Mouse (Mus musculus): ENCODE results near the gene Fgf11.
A peak's percentile ranks its signal among the peaks of the same experiment; 100 is the strongest.

The Fgf11 gene

GRCm38 (mm10) chr11:69818365-69818764 is 16.7 kb upstream of the Fgf11 start, which contains the start of gene Spem2:
Gene Spem2, minus strand, starts transcription at chr11:69818465.
- no peak for DNase-seq (ENCODE audit: low read depth in 2 of 2, low spot score in 2 of 2)

DNA sequence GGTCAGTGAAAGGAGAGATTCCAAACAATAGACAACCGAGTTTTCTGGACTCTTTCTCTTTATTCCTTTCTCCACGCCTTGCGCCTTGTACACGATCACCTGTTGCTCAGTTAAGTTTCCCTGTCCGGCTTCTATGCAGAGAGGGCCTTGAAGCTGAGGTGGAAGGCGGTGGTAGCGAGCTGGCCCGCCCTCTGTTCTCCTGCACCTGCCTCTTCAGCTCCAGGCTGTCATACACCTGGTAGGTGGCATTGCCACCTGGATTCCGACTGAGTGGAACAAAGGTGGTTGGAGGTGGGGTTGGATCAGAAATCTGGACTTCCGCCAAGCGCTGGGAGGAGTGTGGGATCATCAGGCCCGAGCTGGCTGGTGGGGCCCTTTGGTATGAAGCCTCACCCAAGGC is 14.9 kb upstream of the Fgf11 start:
- DNase-seq (ENCODE audit: low read depth in 2 of 2, low spot score in 2 of 2) = no peak

DNA sequence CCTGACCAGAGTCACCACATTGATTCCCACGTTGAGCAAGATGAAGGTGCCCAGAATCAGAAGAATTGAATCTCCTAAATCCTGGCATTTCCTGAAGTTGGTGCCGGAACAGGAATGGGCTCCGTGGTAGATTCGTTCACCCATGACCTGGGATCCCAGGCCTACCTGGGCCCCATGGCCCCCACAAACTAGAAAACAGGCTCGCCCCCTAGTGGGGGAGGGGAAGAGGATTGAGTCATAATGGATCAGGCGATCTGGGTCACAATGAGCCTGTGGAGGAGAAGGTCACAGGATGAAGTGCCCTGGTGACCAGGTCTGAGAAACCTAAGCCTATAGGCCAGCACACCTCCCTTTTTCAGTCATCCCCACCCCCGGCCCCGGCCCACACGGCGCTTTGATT is 13.5 kb upstream of the Fgf11 start, which contains the start of gene Gm39566:
Gene Gm39566, minus strand, starts transcription at position 144 of the 400 bp plus-strand sequence.
- DNase-seq (ENCODE audit: low read depth in 2 of 2, low spot score in 2 of 2) = no peak

DNA sequence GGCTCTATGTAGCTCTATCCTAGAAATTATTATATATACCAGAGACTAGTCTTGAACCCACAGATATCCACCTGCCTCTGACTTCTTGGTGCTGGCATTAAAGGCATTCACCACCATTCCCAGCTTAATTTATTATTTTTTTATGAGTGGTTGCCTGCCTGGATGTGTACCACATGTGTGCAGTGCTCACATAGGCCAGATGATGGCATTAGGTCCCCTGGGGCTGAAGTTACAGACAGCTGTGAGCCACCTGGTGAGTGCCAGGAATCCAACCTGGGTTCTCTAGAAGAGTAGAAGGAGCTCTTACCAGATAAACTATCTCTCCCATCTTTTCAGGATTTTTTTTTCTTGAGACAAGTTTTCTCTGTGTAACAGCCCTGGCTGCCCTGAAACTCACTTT is 8.6 kb upstream of the Fgf11 start:
- DNase-seq (ENCODE audit: low read depth in 2 of 2, low spot score in 2 of 2) = no peak

DNA sequence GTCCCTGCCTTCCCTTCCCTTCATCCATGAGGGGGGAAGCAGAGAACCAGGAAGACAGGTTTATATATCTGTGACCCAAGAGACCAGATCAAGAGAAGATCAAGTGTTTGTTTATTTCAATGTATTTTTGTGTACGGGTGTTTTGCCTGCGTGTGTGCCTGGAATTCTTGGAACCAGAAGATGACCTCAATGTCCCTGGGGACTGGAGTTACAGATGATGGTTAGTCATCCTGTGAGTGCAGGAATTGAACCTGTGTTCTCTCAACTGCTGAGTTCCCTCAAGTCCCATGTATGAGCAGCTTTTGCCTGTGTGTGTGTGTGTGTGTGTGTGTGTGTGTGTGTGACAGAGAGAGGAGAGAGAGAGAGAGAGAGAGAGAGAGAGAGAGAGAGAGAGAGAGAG is 6.0 kb upstream of the Fgf11 start:
- no peak for DNase-seq (ENCODE audit: low read depth in 2 of 2, low spot score in 2 of 2)

DNA sequence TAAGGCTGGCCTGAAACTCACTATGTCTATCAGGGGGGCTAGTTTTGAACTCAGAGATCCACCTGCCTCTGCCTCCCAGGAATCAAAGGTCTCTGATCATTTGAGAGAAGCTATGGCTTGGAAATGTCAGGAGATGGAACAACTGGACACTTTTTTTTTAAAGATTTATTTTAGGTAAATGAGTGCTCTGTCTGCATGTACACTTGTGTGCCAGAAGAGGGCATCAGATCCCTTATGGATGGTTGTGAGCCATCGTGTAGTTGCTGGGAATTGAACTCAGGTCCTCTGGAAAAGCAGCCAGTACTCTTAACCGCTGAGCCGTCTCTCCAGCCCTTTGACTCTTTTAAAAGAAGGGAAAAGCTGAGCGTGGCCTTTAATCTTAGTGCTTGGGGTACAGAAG is 4.7 kb upstream of the Fgf11 start:
- no peak for DNase-seq (ENCODE audit: low read depth in 2 of 2, low spot score in 2 of 2)

- no peak for DNase-seq (ENCODE audit: low read depth in 2 of 2, low spot score in 2 of 2)
These were observed 3.6 kb upstream of the Fgf11 start, which contains the start of gene Tmem102 for GRCm38 (mm10) chr11:69804972-69805909. Gene Tmem102, minus strand, starts transcription at chr11:69805624.

- no peak for DNase-seq (ENCODE audit: low read depth in 2 of 2, low spot score in 2 of 2)
These were observed 2.9 kb upstream of the Fgf11 start for GRCm38 (mm10) chr11:69804652-69804940.

DNA sequence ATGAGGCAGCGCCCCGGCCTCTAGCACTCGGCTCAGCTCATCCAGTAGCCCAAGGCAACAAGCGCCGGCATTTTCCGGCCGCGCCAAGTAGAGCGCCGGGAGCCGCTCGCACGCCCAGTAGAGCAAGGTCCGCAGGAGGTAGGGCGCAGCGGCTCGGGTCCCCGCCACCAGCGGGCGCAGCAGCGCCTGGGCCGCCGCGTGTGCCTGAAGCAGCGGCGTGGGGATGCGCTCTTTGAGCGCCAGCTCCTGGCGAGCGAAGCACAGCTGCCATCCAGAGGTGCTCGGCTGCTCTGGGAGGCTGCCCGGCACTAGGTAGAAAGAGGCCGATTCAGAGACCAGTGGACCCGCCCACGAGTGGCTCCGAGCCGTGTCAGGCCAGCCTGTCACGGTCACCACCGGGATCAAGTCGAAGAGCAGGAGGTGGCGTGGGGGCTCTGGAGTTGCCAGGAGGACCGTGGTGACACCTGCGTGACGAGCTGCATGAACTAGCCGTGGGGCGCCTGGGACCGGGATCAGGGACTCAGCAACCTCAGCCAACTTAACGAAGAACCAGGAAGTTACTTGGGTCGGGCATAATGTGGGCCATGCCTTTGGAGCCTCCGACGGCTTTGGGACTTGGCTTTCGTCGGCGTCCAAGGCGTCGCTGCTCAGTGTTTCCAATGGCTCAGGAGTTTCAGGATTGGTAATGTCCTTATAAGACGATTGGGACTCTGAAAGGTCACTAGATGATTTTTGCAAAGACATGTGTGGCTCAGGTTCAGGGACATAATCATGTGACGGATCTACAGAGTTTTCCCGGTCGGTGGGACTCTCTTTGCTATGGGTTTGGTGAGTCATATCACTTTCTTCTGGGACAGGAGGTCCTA is 2.4 kb upstream of the Fgf11 start:
- DNase-seq (ENCODE audit: low read depth in 2 of 2, low spot score in 2 of 2) = peak; percentile 52 to 65

DNA sequence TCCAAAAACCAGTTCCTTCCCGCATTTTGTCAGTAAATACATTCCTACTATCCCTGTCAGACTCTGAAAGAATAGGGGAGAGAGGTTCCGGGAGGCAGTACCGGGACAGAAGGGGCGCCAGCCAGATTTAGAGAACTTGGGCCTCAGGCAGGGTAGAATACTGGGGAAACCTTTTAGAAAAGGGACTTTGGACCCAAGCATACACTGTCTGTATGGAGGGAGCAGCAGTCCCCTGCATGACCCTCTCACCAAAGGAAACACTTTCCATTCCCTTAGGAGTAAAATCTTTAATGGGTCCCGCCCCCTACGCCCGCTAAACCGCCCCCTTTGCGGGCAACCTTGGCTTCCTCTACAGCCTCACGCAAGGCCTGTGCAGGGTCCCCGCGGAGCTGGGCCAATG is 1.7 kb upstream of the Fgf11 start:
- no peak for DNase-seq (ENCODE audit: low read depth in 2 of 2, low spot score in 2 of 2)

DNA sequence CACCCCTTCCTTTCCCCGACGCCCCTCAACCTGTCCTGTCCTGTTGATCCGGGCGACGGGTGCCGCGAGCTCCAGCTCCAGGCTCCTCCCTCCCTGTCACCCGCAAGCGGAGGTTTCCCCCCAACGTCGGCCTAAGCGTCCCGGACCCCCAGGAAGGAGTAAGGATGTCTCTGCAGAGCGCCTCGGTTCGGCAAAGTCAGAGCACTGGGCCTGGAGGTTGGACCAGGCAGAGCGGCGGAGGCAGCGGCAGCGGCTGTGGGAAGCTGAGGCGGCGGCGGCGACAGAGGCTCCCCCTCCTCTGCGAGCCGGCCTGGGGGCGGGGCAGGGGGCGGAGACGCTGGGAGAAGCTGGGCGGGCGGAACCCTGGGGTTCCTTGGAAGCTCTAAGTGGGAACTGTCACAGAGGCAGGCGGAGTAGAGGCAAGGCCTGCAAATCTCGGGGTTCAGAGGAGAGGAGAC is 1.0 kb upstream of the Fgf11 start:
- DNase-seq (ENCODE audit: low read depth in 2 of 2, low spot score in 2 of 2) = peak; percentile 28 to 48

- no peak for DNase-seq (ENCODE audit: low read depth in 2 of 2, low spot score in 2 of 2)
These were observed 1.1 kb downstream of the Fgf11 start for GRCm38 (mm10) chr11:69800392-69801197.

- DNase-seq (ENCODE audit: low read depth in 2 of 2, low spot score in 2 of 2) = no peak
These were observed 1.6 kb downstream of the Fgf11 start for GRCm38 (mm10) chr11:69800138-69800391.

DNA sequence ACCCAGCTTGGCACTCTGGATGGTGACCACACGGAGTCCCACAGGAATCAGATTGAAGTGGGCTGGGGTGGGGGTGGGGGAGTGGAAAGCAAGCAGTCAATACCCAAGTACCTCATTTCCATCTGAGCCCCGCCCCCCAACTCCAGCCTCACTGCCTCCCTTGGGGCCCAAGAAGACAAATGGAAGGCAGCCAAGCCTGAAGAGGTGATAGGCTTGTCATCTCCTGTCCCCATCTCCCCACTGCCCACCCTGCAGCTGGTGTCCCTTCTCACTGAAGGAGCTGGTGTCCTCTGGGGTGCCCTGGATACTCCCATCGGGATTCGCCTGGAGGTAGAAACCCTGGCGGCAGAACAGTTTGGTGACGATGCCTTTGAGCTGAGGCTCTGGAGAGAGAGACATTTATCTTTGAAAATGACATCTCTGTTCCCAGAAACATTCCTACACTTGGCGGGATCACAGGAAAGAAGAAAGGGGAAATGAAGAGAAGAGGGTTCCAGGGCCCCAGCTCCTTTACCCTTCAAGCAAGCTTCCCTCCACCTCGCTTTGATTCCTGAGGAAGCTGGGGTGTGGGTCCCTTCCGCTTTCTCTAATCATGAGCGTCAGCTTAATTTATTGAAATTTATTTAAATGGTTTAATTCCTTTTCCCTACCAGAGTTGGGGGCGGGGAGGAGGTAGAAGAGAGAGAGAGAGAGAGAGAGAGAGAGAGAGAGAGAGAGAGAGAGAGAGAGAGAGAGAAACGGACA is 2.1 kb downstream of the Fgf11 start:
- no peak for DNase-seq (ENCODE audit: low read depth in 2 of 2, low spot score in 2 of 2)

- DNase-seq (ENCODE audit: low read depth in 2 of 2, low spot score in 2 of 2) = no peak
These were observed 3.7 kb downstream of the Fgf11 start for GRCm38 (mm10) chr11:69797924-69798323.

DNA sequence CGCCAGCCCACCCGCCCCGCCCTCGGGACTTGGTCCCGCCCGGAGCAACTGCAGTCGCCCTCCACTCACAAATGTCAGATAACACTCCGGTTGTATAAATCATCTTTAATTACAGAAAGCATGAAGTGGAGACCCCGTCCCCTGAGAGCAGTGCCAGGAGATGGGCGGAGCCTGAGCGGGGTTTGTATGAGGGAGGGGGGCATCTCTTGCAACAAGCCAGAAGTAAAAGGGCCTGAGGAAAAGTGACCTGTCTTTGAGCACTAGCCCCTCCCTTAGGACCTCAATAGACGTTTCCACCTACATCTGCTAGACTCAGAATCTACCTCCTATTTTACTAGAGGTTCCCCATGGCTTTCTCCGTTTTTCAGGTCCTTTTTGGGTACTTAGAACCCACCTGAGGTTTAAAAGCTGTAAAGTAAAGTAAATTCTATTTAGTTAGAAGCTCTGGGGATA is 5.6 kb downstream of the Fgf11 start:
- no peak for DNase-seq (ENCODE audit: low read depth in 2 of 2, low spot score in 2 of 2)

DNA sequence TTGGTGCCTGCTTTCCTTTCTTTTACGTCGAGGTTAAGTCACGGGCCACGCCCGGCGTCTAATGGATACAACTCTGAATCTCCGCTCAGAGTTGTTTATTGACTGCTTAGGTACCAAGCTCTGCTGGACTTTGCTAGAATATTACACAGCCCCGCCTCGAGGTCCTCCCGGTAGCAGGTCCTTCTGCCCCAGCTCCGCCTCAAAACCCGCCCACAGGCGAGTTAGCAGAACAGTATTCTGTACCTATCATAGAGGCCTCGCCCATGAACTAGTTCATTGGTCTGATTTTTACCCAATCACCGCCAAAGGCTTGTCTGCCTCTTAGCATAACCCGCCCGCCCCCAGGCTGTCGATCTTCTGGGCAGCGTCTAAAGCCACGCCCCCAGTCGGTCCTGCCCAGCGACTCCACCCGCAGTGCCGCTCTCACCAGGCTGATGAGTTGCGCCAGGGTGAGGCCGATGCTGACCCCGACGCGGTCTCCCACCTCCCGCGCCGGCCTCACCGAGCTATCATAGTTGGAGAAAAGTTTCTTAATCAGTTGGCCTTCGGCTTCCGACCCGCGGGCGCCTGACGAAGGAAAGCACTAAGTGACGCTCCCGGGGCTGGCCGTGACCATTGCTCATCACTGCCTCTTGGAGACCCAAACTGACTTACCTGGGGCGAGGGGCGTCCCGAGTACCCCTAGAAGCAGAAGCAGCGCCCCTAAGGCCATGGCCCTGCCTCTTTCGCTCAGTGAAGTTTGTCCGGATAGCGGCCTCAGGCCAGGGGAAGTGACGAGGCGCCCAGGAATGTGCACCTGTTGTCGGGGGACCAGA is 6.3 kb downstream of the Fgf11 start, which contains the start of gene Chrnb1:
Gene Chrnb1, minus strand, starts transcription at position 776 of the 815 bp plus-strand sequence.
- DNase-seq (ENCODE audit: low read depth in 2 of 2, low spot score in 2 of 2) = peak; percentile 79 to 80

- DNase-seq (ENCODE audit: low read depth in 2 of 2, low spot score in 2 of 2) = no peak
These were observed 8.2 kb downstream of the Fgf11 start for GRCm38 (mm10) chr11:69793429-69793828.

DNA sequence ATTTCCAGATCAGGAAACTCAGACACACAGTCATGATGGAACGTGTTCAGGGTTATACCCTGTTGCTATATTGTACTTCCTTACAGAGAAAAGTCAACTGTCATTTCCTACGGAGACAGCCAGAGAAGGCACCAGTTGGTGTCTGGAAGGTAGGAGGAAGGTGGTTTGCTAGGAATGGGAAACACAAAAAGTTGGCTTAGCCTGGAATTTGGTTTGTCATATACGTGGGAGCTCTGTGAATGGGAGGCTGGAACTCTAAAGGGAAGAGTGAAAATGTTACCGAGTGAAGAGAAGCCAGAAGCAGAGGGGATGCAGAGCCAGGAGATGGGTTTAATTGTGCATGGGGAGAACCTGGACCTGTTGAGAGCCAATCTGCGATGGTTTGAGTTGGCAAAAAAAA is 10.2 kb downstream of the Fgf11 start:
- DNase-seq (ENCODE audit: low read depth in 2 of 2, low spot score in 2 of 2) = no peak

GRCm38 (mm10) chr11:69789431-69789830 is 12.2 kb downstream of the Fgf11 start:
- no peak for DNase-seq (ENCODE audit: low read depth in 2 of 2, low spot score in 2 of 2)

Measured in CD8-positive naive resting alpha-beta T cell, adult 2 months (primary cell).